Mouse (Mus musculus): Measurements from ENCODE around the gene Map2. TPM values are rescaled to one million over a fixed set of nuclear protein-coding genes. Genes with fewer than 3 reads are reported as not detected.

Gene Map2
- polyA plus RNA-seq, 1 experiment = 8.7 TPM

- H3K4me1 ChIP-seq (ENCODE audit: control insufficient read depth, insufficient read depth, low read length) = no peaks in the 10 kb centered on the region
- no peak overlapping the region for H3K4me3 ChIP-seq (replicated peaks; ENCODE audit: extremely low read depth, low read depth, low read length)
- DNase-seq = no peak
- 84% methylated on average over 9 of the region's 9 CpGs for WGBS
- TF ChIP-seq POLR2A (IDR thresholded peaks at IDR 0.05; ENCODE audit: borderline replicate concordance, extremely low read depth, low read depth, low read length) = no peak
- no peak for TF ChIP-seq CTCF (IDR thresholded peaks at IDR 0.05; ENCODE audit: insufficient read depth, low read length)
Observed at GRCm38 (mm10) chr1:66323461-66323860, 148.4 kb downstream of the Map2 start.

GRCm38 (mm10) chr1:66324951-66325350 is 149.9 kb downstream of the Map2 start:
- TF ChIP-seq CTCF (IDR thresholded peaks at IDR 0.05; ENCODE audit: insufficient read depth, low read length) (no peak), POLR2A (IDR thresholded peaks at IDR 0.05; ENCODE audit: borderline replicate concordance, extremely low read depth, low read depth, low read length) (no peak)

DNA sequence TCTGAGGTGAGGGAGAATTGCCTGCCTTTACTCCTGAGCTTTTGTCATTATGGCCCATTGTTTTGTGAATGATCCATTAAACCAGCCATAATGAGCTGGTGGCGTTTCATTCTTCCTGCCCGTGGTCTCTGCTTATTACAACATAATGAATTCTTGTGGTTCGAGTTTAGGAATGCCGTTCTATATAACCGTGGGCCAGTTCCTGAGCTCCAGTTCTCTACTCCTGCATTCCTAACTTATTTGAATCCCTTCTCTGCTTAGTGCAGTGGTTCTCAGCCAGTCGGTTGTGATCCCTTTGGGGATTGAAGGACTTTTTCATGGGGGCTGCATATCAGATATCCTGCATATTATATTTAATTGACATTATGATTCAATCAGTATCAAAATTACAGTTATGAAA is 153.9 kb downstream of the Map2 start:
- H3K4me3 ChIP-seq (replicated peaks; ENCODE audit: extremely low read depth, low read depth, low read length) = no peak overlapping the region
- DNase-seq = no peak
- H3K4me1 ChIP-seq (ENCODE audit: control insufficient read depth, insufficient read depth, low read length) = no peaks in the 10 kb centered on the region
- WGBS = 53% methylated on average over 6 of the region's 6 CpGs
- no peak for TF ChIP-seq CTCF (IDR thresholded peaks at IDR 0.05; ENCODE audit: insufficient read depth, low read length)
- no peak for TF ChIP-seq POLR2A (IDR thresholded peaks at IDR 0.05; ENCODE audit: borderline replicate concordance, extremely low read depth, low read depth, low read length)

More at GRCm38 (mm10) chr1:66324951-66325350, 149.9 kb downstream of the Map2 start:
- DNase-seq = no peak
- no peak overlapping the region for H3K4me3 ChIP-seq (replicated peaks; ENCODE audit: extremely low read depth, low read depth, low read length)
- H3K4me1 ChIP-seq (ENCODE audit: control insufficient read depth, insufficient read depth, low read length) = no peaks in the 10 kb centered on the region

DNA sequence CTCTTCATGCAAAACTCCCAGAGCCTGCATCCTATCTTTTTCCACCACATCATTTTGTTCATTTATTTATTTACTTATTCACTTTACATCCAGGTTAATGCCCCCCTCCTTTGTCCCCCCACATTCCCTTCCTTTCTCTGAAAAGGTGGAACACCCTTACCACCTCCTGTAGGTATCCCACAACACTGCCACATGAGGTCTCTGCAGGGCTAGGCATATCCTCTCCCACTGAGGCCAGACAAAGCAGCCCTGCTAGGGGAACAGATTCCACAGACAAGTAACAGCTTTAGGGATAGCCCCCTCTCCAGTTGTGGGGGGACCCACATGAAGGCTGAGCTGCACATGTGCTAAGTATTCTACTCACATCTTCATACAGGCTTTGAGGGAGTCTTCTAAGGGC is 154.5 kb downstream of the Map2 start:
- Histone ChIP-seq H3K4me1 (ENCODE audit: control insufficient read depth, insufficient read depth, low read length) (no peaks in the 10 kb centered on the region), H3K4me3 (replicated peaks; ENCODE audit: extremely low read depth, low read depth, low read length) (no peak overlapping the region)
- TF ChIP-seq POLR2A (IDR thresholded peaks at IDR 0.05; ENCODE audit: borderline replicate concordance, extremely low read depth, low read depth, low read length) = no peak
- no peak for TF ChIP-seq CTCF (IDR thresholded peaks at IDR 0.05; ENCODE audit: insufficient read depth, low read length)
- no peak for DNase-seq

DNA sequence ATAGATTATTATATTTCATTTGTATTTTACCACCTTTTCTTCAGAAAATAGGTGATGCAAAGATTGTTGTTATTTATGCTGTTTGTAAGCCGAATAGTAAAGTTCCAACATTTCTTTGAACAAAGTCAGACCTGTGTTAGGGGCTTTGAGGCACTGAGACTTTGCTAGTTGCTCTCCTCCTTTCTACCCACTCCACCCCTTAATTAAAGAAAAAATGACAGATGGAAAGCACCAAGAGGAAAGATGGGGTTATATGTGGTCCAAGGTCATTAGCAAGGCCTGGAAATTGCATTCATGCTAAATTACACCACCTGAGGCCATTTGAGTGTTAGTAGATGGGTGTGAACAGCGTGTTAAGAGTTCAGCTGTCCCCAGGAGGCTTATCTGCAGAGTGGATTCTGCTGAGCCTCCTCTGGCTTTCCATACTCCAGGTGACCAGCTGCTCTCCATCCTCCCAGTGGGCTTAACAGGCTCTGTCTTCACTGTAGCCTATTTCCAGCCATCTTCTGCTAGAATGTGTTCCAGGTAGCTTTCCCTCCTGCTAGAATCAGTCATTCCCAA is 160.7 kb downstream of the Map2 start:
- H3K4me3 ChIP-seq (replicated peaks; ENCODE audit: extremely low read depth, low read depth, low read length) = no peak overlapping the region
- no peak for DNase-seq
- H3K4me1 ChIP-seq (ENCODE audit: control insufficient read depth, insufficient read depth, low read length) = no peaks in the 10 kb centered on the region
- 79% methylated on average over 2 of the region's 2 CpGs for WGBS
- TF ChIP-seq CTCF (IDR thresholded peaks at IDR 0.05; ENCODE audit: insufficient read depth, low read length) = no peak
- no peak for TF ChIP-seq POLR2A (IDR thresholded peaks at IDR 0.05; ENCODE audit: borderline replicate concordance, extremely low read depth, low read depth, low read length)

DNA sequence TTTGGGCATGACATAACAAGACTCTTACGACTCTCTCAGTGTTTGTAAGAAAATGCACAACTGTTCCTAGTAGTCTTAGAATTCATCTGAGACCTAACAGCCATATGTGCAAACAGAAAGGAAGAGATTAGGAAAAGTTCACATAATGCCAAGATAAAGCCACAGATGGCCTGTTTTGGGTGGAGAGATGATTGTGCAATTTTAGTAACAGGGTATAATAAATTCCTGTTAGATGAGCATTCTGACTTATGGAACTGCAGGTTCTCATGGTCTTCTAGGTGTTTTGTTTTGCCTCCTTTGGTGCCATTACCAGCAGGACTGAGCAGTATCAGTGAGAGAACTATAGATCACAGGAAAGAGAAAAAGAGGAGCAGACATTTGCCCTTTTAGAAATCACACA is 164.1 kb downstream of the Map2 start:
- no peak for DNase-seq
- 75% methylated on average over 1 of the region's 1 CpGs for WGBS
- Histone ChIP-seq H3K4me3 (replicated peaks; ENCODE audit: extremely low read depth, low read depth, low read length) (no peak overlapping the region), H3K4me1 (ENCODE audit: control insufficient read depth, insufficient read depth, low read length) (no peaks in the 10 kb centered on the region)
- TF ChIP-seq CTCF (IDR thresholded peaks at IDR 0.05; ENCODE audit: insufficient read depth, low read length) = no peak

DNA sequence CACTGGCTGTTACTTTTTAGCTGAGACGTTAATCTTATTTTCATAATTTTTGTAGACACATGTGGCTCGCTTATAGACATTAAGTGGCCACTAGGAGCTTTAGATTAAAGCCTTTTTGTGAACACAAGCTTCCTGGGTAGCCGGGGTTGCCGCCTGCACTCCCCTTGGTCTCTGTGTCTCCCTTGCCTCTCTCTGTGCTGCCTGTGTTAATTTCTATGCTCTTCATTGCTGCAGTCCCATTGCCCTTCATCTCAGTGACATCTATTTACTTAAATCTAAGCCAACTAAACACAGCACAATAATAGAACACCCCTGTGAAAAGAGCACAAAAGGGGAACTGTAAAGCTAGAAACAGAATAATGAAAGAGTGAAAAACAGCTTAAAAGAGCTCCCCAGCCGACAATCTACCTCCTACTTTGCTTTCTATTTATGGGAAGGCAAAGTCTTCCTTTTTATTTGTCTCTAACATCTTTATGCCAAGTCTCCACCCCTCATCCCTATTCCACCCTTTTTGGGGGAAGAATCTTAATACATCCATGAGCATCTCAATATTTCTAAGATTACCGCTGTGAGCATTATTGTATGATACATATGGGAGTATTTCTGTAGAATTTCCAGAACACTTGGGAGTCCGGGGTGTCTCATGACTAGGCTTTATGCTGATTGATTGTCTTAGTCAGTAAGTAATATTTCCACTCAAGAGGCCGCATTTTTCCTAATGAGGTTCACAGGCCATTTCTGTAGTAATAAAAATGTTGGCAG is 173.5 kb downstream of the Map2 start:
- no peak for DNase-seq
- no peak for TF ChIP-seq POLR2A (IDR thresholded peaks at IDR 0.05; ENCODE audit: borderline replicate concordance, extremely low read depth, low read depth, low read length)
- no peak for TF ChIP-seq CTCF (IDR thresholded peaks at IDR 0.05; ENCODE audit: insufficient read depth, low read length)
- WGBS = 70% methylated on average over 8 of the region's 8 CpGs
- Histone ChIP-seq H3K4me1 (ENCODE audit: control insufficient read depth, insufficient read depth, low read length) (no peaks in the 10 kb centered on the region), H3K4me3 (replicated peaks; ENCODE audit: extremely low read depth, low read depth, low read length) (no peak overlapping the region)

DNA sequence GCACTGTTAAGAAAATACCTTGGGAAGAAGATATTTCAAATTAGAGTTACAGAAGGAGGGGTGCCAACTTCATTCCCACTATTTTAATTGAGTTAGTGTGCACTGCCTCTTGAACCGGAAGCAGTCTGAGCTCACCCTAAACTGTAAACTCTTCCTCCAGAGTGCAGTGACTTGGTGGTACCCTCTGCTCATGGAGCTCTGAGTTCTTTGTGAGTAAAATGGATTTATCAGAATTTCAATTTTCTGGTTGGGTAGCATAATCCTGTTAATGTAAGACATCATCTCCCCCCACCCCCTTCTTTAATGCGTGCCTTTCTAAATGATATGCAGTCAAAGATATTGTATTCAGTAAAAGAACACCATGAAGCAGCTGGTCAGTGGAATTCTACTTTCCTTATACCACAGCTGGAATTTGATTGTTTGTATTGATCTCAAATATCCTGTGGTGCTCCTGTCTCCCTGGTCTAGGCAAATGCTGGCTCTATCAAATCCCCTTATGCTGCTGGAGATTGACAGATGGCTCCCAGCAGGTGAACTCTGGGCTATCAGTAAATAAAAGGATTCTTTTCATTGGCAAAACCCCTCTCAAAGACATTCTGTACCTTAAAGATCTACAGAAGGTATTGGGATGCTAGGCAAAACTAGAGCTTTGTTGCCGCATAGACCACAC is 174.2 kb downstream of the Map2 start:
- DNase-seq = no peak
- WGBS = 82% methylated on average over 3 of the region's 3 CpGs
- Histone ChIP-seq H3K4me1 (ENCODE audit: control insufficient read depth, insufficient read depth, low read length) (no peaks in the 10 kb centered on the region), H3K4me3 (replicated peaks; ENCODE audit: extremely low read depth, low read depth, low read length) (no peak overlapping the region)
- TF ChIP-seq CTCF (IDR thresholded peaks at IDR 0.05; ENCODE audit: insufficient read depth, low read length) (no peak), POLR2A (IDR thresholded peaks at IDR 0.05; ENCODE audit: borderline replicate concordance, extremely low read depth, low read depth, low read length) (no peak)

DNA sequence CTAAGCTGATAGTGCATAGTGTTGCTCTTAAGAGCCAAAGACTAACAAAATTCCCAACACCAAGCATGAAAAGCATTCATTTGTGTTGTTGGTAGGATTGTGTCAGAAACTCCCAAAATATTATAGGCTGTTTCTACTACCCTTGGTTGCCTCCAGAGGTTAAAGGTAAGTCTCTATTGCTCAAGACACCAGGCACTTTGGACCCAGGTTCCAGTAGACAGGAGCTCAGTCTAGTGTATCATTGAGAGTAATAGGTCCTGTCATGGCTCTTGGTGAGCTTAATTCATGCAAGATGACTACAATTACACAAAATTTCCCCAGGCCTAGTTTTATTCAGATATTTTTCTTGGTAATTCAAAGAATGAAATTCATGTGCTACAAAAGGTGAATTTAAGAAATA is 176.3 kb downstream of the Map2 start:
- DNase-seq = no peak
- no peak overlapping the region for H3K4me3 ChIP-seq (replicated peaks; ENCODE audit: extremely low read depth, low read depth, low read length)
- TF ChIP-seq POLR2A (IDR thresholded peaks at IDR 0.05; ENCODE audit: borderline replicate concordance, extremely low read depth, low read depth, low read length) (no peak), CTCF (IDR thresholded peaks at IDR 0.05; ENCODE audit: insufficient read depth, low read length) (no peak)
- no peaks in the 10 kb centered on the region for H3K4me1 ChIP-seq (ENCODE audit: control insufficient read depth, insufficient read depth, low read length)

DNA sequence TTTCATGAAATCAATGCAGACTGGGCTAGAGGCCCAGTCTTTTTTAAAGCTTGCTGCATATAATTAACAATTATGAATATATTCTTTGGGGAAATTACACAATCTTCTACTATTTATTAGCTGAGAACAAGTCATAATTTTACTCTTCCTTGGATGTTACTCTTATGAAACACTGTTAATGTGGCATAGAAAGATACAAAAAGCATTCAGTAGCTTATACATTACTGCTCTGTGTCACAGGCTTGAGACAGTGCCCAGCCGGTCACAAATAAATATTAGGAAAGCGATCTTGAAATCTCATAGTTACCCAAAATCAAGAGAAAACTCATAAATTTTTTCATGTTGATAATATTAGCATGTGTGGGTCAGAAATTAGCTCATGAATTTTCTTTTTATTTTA is 186.7 kb downstream of the Map2 start:
- no peak for TF ChIP-seq CTCF (IDR thresholded peaks at IDR 0.05; ENCODE audit: insufficient read depth, low read length)
- TF ChIP-seq POLR2A (IDR thresholded peaks at IDR 0.05; ENCODE audit: borderline replicate concordance, extremely low read depth, low read depth, low read length) = no peak

More for the DNA sequence above, 186.7 kb downstream of the Map2 start:
- Histone ChIP-seq H3K4me3 (replicated peaks; ENCODE audit: extremely low read depth, low read depth, low read length) (no peak overlapping the region), H3K4me1 (ENCODE audit: control insufficient read depth, insufficient read depth, low read length) (no peaks in the 10 kb centered on the region)
- DNase-seq = no peak
- WGBS = 80% methylated on average over 2 of the region's 2 CpGs

All from lung, adult 2 months (tissue).